Mouse (Mus musculus): Measurements from ENCODE around the gene Ccng2.

- TF ChIP-seq CTCF (IDR thresholded peaks at IDR 0.05) = no peak
- no peak for TF ChIP-seq EP300 (IDR thresholded peaks at IDR 0.05)
Observed at GRCm38 (mm10) chr5:93234605-93235004, 32.5 kb upstream of the Ccng2 start.

Data from lung, postnatal 0 days (tissue).